Mouse (Mus musculus): ENCODE measurements at regions not wholly inside any gene's neighbourhood (a gene's known extent, or its start where the extent isn't known, plus 50 kb on each side); places are given as distances from the start of the nearest gene placed in this dataset.
"Not testable (repeated sequence)": the region's sequence is repeated elsewhere in the genome, so short reads cannot be mapped to it uniquely, and the experiment has no call there.

DNA sequence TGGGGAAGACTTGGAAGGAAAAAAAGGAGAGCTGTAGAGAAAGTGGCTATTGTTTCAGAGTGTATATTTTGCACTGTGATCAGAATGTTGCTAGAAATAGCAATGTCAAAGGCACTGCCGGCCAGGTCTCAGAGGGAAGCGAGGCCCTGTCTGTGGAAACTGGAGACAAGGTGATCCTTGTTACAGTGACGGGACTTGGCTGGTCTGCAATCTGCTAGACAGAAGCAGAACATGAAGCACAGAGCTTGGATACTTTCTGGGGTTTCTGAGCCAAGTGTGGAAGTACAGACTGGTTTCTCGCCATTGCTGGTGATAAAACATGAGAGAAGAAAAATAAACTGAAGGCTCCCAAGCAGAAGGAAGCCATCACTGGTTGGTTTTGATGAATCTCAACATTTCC is 198.3 kb upstream of the Slc7a14 start:
- 86% methylated on average over 4 of the region's 4 CpGs for WGBS
- Histone ChIP-seq H3K4me1 (no peaks in the 10 kb centered on the region), H3K4me2 (no peak overlapping the region), H3K36me3 (ENCODE audit: poor library complexity, severe bottlenecking) (no peaks in the 10 kb centered on the region), H3K9ac (no peak overlapping the region), H3K27ac (no peak overlapping the region), H3K27me3 (no peaks in the 10 kb centered on the region), H3K9me3 (replicated peaks) (0 out of 2 replicates have a peak, but pooled peaks cover 3% of the 10 kb centered on the region), H3K4me3 (no peak overlapping the region)
- ATAC-seq = no peak

DNA sequence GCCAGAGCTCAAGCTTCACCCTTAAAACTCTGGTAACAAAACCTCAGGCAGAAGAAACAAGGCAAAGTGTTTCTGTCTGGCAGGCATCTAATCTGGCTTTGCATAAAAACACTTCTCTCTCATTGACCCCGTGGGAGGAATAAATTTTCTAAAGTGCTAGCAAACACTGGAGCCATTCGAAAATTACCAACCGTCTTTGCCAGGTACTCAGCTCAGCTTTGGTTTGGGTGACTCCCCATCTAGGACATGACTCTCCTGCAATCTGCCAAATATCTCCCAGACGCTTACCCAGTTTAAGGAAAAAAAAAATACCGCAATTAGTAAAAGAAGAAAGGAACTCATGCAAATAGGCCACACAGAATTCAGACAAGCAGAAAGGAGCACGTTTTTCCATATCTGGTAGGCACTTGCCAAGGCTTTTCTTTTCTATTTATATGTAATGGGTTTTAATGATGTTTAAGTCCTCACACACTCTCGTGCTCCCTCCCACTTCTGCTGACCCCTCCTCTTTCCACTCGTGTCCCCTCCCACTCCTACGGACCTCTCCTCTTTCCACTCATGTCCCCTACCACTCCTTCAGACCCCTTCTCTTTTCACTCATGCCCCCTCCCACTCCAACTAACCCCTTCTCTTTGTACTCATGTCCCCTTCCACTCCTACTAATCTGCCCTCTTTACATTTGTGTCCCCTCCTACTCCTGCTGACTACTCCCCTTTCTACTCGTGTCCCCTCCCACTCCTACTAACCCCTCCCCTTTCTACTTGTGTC is 189.2 kb upstream of the Slc7a14 start:
- Histone ChIP-seq H3K27ac (no peak overlapping the region), H3K9me3 (replicated peaks) (peaks cover 3% of the 10 kb centered on the region), H3K4me1 (no peaks in the 10 kb centered on the region), H3K36me3 (ENCODE audit: poor library complexity, severe bottlenecking) (no peaks in the 10 kb centered on the region), H3K4me2 (no peak overlapping the region), H3K4me3 (no peak overlapping the region), H3K27me3 (no peaks in the 10 kb centered on the region), H3K9ac (no peak overlapping the region)
- peak; percentile 63 for ATAC-seq
- WGBS = 65% methylated on average over 10 of the region's 10 CpGs

DNA sequence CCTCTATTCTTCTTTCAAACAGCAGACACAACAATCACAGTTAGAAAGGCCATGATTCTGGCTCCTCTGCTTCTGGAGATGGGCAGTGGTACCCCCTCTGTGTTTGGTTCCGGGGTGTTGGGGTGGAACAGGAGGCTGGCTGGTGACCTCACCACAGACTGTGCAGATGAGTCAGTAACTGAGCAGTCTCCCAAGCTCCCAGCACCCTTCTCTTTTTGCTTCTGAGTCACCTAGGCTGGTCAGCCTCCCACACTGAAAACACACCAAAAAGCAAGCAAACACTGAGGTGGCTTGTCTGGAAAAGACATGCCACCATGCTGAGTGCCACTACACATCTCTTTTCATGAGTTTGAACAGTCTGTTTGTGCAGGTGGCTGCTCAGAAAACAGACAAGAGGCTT is 185.1 kb upstream of the Slc7a14 start:
- 100% methylated on average over 1 of the region's 1 CpGs for WGBS

DNA sequence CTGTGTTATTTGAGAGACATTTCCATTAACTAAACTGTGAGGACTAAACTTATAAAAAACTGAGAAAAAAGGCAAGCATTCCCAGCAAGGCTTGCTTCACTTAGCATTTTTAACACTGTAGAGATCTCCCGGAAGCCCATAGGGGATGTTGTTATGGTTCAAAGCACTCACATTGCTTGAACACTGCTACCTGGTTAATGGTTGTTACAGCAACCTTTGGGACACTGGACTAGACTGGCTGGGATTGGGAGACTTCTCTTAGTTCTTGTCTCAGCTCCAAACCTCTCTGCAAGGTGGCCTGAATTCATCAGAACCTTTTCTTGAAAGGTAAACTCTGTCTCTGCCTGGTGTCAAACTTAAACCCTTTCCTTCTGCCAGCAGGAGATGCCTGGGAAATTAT is 184.5 kb upstream of the Slc7a14 start:
- Histone ChIP-seq H3K36me3 (ENCODE audit: poor library complexity, severe bottlenecking) (no peaks in the 10 kb centered on the region), H3K4me3 (no peak overlapping the region), H3K27me3 (no peaks in the 10 kb centered on the region), H3K4me1 (no peaks in the 10 kb centered on the region), H3K9me3 (replicated peaks) (peaks cover 3% of the 10 kb centered on the region), H3K27ac (no peak overlapping the region), H3K4me2 (no peak overlapping the region), H3K9ac (no peak overlapping the region)
- no peak for ATAC-seq
- WGBS = 95% methylated on average over 1 of the region's 1 CpGs

More for the DNA sequence above, 185.1 kb upstream of the Slc7a14 start:
- Histone ChIP-seq H3K4me1 (no peaks in the 10 kb centered on the region), H3K36me3 (ENCODE audit: poor library complexity, severe bottlenecking) (no peaks in the 10 kb centered on the region), H3K9ac (no peak overlapping the region), H3K4me3 (no peak overlapping the region), H3K27ac (no peak overlapping the region), H3K9me3 (replicated peaks) (peaks cover 3% of the 10 kb centered on the region), H3K4me2 (no peak overlapping the region), H3K27me3 (no peaks in the 10 kb centered on the region)
- ATAC-seq = no peak

DNA sequence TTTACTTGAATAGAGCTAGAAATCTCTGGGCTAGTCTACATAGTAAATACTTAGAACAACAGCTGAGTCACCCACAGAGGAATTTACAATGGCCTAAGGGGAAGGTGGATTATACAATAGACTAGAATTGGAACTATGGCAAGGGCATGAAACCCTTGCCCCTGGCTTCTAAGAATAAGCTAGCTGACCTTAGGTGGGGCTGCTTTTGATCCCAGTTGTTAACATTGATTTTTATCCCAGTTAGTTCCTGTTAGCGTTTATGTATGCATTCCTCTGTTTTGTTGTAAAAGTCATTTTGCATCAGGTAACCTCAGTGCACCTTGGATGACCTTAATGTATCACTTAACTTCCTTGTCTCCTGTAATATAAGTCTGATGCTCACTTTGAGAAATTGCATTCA is 181.6 kb upstream of the Slc7a14 start:
- 91% methylated on average over 1 of the region's 1 CpGs for WGBS
- not testable (repeated sequence) for H3K9ac ChIP-seq; ATAC-seq; H3K4me2 ChIP-seq; H3K4me1 ChIP-seq; H3K27me3 ChIP-seq; H3K9me3 ChIP-seq (replicated peaks); H3K27ac ChIP-seq; H3K4me3 ChIP-seq; H3K36me3 ChIP-seq (ENCODE audit: poor library complexity, severe bottlenecking)

DNA sequence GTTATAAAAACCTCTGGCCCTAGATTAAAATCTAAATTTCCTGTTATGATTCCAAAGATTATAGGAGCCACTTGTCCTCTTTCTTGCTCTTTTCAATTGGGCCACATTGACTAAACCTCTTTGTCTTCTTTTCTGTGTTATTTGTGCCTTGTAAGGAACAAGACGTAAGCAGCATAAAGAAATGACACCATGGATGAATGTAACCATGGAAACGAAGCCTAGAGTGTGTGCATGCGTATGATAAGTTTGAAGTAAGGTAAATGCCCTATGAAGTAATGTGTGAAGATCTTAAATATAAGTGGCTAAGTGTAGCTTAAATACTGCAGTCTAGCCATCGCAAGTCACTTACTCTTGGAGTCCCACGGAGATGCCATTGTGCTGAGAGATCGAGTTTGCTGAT is 177.4 kb upstream of the Slc7a14 start:
- H3K27ac ChIP-seq = no peak overlapping the region
- no peak overlapping the region for H3K9ac ChIP-seq
- no peak overlapping the region for H3K4me2 ChIP-seq
- no peak for ATAC-seq
- WGBS = 61% methylated on average over 6 of the region's 6 CpGs
- H3K36me3 ChIP-seq (ENCODE audit: poor library complexity, severe bottlenecking) = no peaks in the 10 kb centered on the region
- H3K27me3 ChIP-seq = no peaks in the 10 kb centered on the region
- H3K4me3 ChIP-seq = no peak overlapping the region
- H3K9me3 ChIP-seq (replicated peaks) = no peaks in the 10 kb centered on the region
- H3K4me1 ChIP-seq = no peaks in the 10 kb centered on the region

DNA sequence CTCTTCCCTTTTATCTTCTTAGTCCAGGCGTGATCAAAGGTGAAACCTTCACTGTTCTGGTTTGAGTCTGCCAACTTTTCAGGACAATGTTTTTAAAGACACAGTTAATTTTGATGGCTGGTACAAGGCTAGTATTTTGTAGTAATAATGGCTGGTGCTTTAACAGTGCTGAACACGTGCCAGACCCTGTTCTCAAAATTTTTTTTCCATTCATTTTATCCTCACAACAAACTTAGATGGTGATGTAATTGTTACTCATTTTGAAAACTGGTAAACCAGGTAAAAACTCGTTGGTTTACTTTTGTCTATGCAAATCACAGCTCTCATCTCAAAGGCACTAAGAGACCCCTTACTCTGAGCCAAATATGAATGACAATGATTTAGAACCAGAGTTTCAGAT is 171.8 kb upstream of the Slc7a14 start:
- no peak overlapping the region for H3K9ac ChIP-seq
- no peaks in the 10 kb centered on the region for H3K4me1 ChIP-seq
- no peaks in the 10 kb centered on the region for H3K27me3 ChIP-seq
- H3K4me2 ChIP-seq = no peak overlapping the region
- no peak overlapping the region for H3K4me3 ChIP-seq
- H3K27ac ChIP-seq = no peak overlapping the region
- H3K36me3 ChIP-seq (ENCODE audit: poor library complexity, severe bottlenecking) = no peaks in the 10 kb centered on the region
- no peaks in the 10 kb centered on the region for H3K9me3 ChIP-seq (replicated peaks)
- no peak for ATAC-seq
- whole genome bisulfite sequencing = 63% methylated on average over 3 of the region's 3 CpGs

DNA sequence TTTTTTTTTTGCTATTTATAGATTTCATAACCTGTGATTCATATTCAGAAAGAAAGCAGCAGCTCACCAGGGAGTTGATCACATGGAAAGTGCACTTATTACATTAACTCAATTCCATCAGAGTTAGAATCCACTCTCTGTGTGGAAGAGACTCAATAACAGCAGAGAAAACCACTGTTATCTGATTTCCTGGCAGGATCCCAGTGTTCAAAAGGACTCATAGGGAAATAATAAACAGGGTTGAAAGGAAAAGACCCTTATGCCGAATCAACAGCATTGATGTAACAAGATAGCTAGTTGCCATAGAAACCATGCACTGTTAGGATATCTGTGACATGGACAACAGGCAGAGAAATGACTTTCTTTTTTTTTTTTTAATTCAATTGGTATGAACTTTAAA is 157.7 kb upstream of the Slc7a14 start:
- no peak overlapping the region for H3K27ac ChIP-seq
- WGBS = 25% methylated on average over 1 of the region's 1 CpGs
- H3K9ac ChIP-seq = no peak overlapping the region
- 0 out of 2 replicates have a peak, but pooled peaks have one; percentile 53 for ATAC-seq
- H3K4me2 ChIP-seq = no peak overlapping the region
- no peak overlapping the region for H3K4me3 ChIP-seq
- no peaks in the 10 kb centered on the region for H3K9me3 ChIP-seq (replicated peaks)
- H3K4me1 ChIP-seq = no peaks in the 10 kb centered on the region
- H3K27me3 ChIP-seq = no peaks in the 10 kb centered on the region
- H3K36me3 ChIP-seq (ENCODE audit: poor library complexity, severe bottlenecking) = no peaks in the 10 kb centered on the region

DNA sequence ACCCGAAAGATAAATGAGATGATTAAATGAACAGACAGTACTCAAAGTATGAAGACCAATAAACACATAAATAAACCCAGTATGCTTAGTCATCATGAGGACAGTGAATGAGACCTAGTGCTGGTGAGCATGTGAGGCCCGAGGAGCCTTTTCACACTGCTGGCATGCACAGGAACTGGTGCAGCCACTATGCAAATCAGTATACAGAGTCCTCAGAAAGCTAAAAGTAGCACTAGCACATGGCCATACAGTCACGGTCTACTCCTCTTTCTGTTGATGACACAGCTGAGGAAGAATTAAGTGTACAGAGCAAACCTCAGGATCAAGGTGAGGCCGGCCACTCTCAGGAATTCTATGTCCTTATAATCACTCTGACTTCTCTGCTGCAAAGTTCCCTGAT is 154.1 kb upstream of the Slc7a14 start:
- Histone ChIP-seq H3K9me3 (replicated peaks) (no peaks in the 10 kb centered on the region), H3K36me3 (ENCODE audit: poor library complexity, severe bottlenecking) (no peaks in the 10 kb centered on the region), H3K27me3 (no peaks in the 10 kb centered on the region), H3K4me1 (no peaks in the 10 kb centered on the region), H3K4me3 (no peak overlapping the region), H3K27ac (no peak overlapping the region), H3K4me2 (no peak overlapping the region), H3K9ac (no peak overlapping the region)
- no peak for ATAC-seq
- 89% methylated on average over 4 of the region's 4 CpGs for WGBS

DNA sequence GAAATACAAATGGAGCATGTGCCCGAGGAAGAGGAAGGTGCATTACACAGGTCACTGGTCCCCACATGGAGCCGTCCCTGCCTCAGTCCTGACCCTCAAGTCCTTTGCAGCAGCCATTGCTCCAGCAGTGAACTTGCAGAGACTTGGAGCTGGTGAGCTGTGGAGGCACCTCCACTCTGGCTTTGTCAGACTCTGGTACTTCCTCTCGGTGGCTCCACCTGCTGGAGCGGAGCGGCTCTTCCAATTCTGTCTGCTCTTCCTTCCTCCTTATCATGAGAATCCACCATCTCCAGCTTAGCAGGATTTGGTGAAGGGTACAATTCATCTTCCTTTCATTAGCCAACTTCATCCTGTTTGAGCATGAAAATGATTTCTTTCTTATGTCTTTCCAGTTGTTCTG is 149.3 kb upstream of the Slc7a14 start:
- Histone ChIP-seq H3K27me3 (no peaks in the 10 kb centered on the region), H3K4me1 (no peaks in the 10 kb centered on the region), H3K9me3 (replicated peaks) (no peaks in the 10 kb centered on the region), H3K4me2 (no peak overlapping the region), H3K4me3 (no peak overlapping the region), H3K9ac (no peak overlapping the region), H3K27ac (no peak overlapping the region), H3K36me3 (ENCODE audit: poor library complexity, severe bottlenecking) (no peaks in the 10 kb centered on the region)
- 61% methylated on average over 5 of the region's 5 CpGs for WGBS
- ATAC-seq = 0 out of 2 replicates have a peak, but pooled peaks have one; percentile 37

DNA sequence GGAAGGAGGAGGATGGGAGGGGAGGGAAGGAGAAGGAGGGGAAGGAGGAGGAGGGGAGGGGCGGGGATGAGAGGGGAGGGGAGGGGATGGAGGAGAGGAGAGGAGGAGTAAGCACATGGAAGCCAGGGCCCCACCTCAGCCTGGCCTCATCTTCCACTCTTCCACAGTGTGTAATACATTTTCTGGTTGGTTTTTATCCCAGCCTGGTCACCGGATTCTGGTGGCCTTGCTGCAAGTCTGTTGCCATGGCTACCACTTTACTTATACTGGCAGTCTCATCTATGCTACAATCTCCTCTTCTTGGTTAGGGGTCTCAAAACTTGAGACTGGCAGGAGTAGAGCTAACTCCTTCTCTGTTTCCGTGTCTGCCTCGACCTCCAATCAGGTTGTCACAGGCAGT is 147.8 kb upstream of the Slc7a14 start:
- peak; percentile 73 for ATAC-seq
- H3K9me3 ChIP-seq (replicated peaks) = no peaks in the 10 kb centered on the region
- 38% methylated on average over 3 of the region's 4 CpGs for WGBS

DNA sequence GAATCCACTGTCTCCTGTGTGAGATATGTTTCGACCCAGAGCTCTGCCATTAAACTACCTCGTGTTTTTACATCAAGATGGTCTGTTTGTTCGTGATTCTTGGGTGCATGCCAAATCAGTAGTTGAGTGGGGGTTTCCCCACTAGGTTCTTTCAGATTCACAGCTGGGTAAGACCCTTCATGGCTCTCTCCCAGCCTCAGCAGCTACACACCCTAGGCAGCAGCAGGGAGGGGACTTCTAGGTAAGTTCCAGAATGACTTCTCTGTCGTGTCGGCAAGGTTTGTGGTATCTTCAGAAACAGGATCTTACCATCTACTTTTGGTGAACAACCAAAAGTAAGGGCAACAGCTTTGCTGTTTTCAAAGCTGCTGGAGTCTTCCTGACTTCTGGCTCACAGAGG is 144.9 kb upstream of the Slc7a14 start:
- H3K4me1 ChIP-seq = no peaks in the 10 kb centered on the region

More for the DNA sequence above, 147.8 kb upstream of the Slc7a14 start:
- no peak overlapping the region for H3K27ac ChIP-seq
- no peaks in the 10 kb centered on the region for H3K36me3 ChIP-seq (ENCODE audit: poor library complexity, severe bottlenecking)
- no peak overlapping the region for H3K4me3 ChIP-seq
- H3K9ac ChIP-seq = no peak overlapping the region
- H3K4me2 ChIP-seq = no peak overlapping the region
- H3K4me1 ChIP-seq = no peaks in the 10 kb centered on the region
- H3K27me3 ChIP-seq = no peaks in the 10 kb centered on the region

DNA sequence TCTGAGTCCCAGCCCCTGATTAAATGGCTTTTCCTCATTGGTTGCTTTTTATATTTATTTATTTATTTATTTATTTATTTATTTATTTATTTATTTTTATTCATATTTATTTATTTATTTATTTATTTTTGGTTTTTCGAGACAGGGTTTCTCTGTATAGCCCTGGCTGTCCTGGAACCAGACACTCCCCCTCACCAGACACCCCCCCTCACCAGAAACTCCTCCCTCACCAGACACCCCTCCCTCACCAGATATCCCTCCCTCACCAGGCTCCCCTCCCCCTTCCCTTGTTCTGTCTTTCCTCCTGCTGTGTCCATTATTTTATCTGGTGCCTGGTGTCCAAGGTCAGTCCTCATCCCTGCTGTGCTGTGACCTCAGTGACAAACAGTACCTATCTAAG is 134.7 kb upstream of the Slc7a14 start:
- Histone ChIP-seq H3K27me3 (no peaks in the 10 kb centered on the region), H3K4me2 (no peak overlapping the region), H3K9me3 (replicated peaks) (no peaks in the 10 kb centered on the region; the same call in 1 of the 2 replicates), H3K9ac (no peak overlapping the region), H3K36me3 (ENCODE audit: poor library complexity, severe bottlenecking) (no peaks in the 10 kb centered on the region), H3K4me1 (no peaks in the 10 kb centered on the region), H3K4me3 (no peak overlapping the region), H3K27ac (no peak overlapping the region)
- 83% methylated on average over 1 of the region's 1 CpGs for WGBS
- ATAC-seq = no peak

More for the DNA sequence above, 144.9 kb upstream of the Slc7a14 start:
- no peak overlapping the region for H3K9ac ChIP-seq
- no peaks in the 10 kb centered on the region for H3K9me3 ChIP-seq (replicated peaks)
- H3K27me3 ChIP-seq = no peaks in the 10 kb centered on the region
- no peaks in the 10 kb centered on the region for H3K36me3 ChIP-seq (ENCODE audit: poor library complexity, severe bottlenecking)
- no peak overlapping the region for H3K4me3 ChIP-seq
- no peak for ATAC-seq
- H3K4me2 ChIP-seq = no peak overlapping the region
- no peak overlapping the region for H3K27ac ChIP-seq
- 83% methylated on average over 5 of the region's 5 CpGs for WGBS
